Mouse (Mus musculus) megakaryocyte progenitor cell, adult 5-6 weeks (primary cell): ENCODE results near the gene Lsamp. TPM values are rescaled to one million over a fixed set of nuclear protein-coding genes. Genes with fewer than 3 reads are reported as not detected.

Experiments used
- ATAC-seq: replicated peaks from 2 replicates; pipeline ENCODE4 v1.8.0; 2016; ENCODE audit warnings: mild to moderate bottlenecking, moderate TSS enrichment, inconsistent platforms; ENCODE audit not compliant: poor library complexity
- total RNA-seq, 2 experiments: library from RNA; stranded (forward) in 1 of 2; stranded (reverse) in 1 of 2; fragments of 157-497, 149-512 nt in 1 of 2; fragments of 200-1000 nt in 1 of 2; gene quantifications; 2 replicates each; pipeline versions ENCODE4 v1.2.3 to v1.2.4; 2015 to 2017

Lsamp gene
- total RNA-seq, 2 experiments from 2014 or later, result not detected

GRCm38 (mm10) chr16:40234151-40234895 is 250.2 kb downstream of the Lsamp start:
- no peak for ATAC-seq

GRCm38 (mm10) chr16:40271859-40272258 is 287.7 kb downstream of the Lsamp start:
- 0 out of 2 replicates have a peak, but pooled peaks have one; percentile 50 for ATAC-seq

- ATAC-seq, result no peak
Measured at GRCm38 (mm10) chr16:40290132-40290531, 306.0 kb downstream of the Lsamp start.

GRCm38 (mm10) chr16:40294296-40294882 is 310.2 kb downstream of the Lsamp start:
- no peak for ATAC-seq

- ATAC-seq, result no peak
Measured at GRCm38 (mm10) chr16:40295240-40295639, 311.1 kb downstream of the Lsamp start.

GRCm38 (mm10) chr16:40307666-40308065 is 323.5 kb downstream of the Lsamp start:
- ATAC-seq, result no peak

- no peak for ATAC-seq
Measured at GRCm38 (mm10) chr16:40316199-40316598, 332.0 kb downstream of the Lsamp start.

- no peak for ATAC-seq
Measured at GRCm38 (mm10) chr16:40324811-40325210, 340.6 kb downstream of the Lsamp start.

- no peak for ATAC-seq
Measured at GRCm38 (mm10) chr16:40328249-40328820, 344.2 kb downstream of the Lsamp start.

GRCm38 (mm10) chr16:40369677-40370076 is 385.5 kb downstream of the Lsamp start:
- ATAC-seq, result no peak

GRCm38 (mm10) chr16:40371291-40371690 is 387.1 kb downstream of the Lsamp start:
- ATAC-seq, result no peak

- ATAC-seq, result no peak
Measured at GRCm38 (mm10) chr16:40375314-40375713, 391.2 kb downstream of the Lsamp start.

- no peak for ATAC-seq
Measured at GRCm38 (mm10) chr16:40377129-40377799, 393.1 kb downstream of the Lsamp start.

GRCm38 (mm10) chr16:40392106-40392505 is 407.9 kb downstream of the Lsamp start:
- no peak for ATAC-seq

- ATAC-seq, result no peak
Measured at GRCm38 (mm10) chr16:40399531-40399930, 415.4 kb downstream of the Lsamp start.

- no peak for ATAC-seq
Measured at GRCm38 (mm10) chr16:40434280-40434679, 450.1 kb downstream of the Lsamp start.

- ATAC-seq, result no peak
Measured at GRCm38 (mm10) chr16:40436415-40436814, 452.3 kb downstream of the Lsamp start.

- no peak for ATAC-seq
Measured at GRCm38 (mm10) chr16:40437879-40438278, 453.7 kb downstream of the Lsamp start.

GRCm38 (mm10) chr16:40438876-40439275 is 454.7 kb downstream of the Lsamp start:
- ATAC-seq, result no peak

GRCm38 (mm10) chr16:40446587-40446986 is 462.4 kb downstream of the Lsamp start:
- no peak for ATAC-seq

GRCm38 (mm10) chr16:40463411-40464058 is 479.4 kb downstream of the Lsamp start:
- ATAC-seq, result no peak
